Mouse (Mus musculus) lung, postnatal 4 days (tissue): ENCODE measurements around the gene Arfgap3.
A peak's percentile ranks its signal among the peaks of the same experiment; 100 is the strongest.
"Not testable (repeated sequence)": the region's sequence is repeated elsewhere in the genome, so short reads cannot be mapped to it uniquely, and the experiment has no call there.

Experiments used
- DNase-seq, 2 experiments: peaks; one replicate each; pipeline ENCODE4 v3.0.0; 2021

The Arfgap3 gene

DNA sequence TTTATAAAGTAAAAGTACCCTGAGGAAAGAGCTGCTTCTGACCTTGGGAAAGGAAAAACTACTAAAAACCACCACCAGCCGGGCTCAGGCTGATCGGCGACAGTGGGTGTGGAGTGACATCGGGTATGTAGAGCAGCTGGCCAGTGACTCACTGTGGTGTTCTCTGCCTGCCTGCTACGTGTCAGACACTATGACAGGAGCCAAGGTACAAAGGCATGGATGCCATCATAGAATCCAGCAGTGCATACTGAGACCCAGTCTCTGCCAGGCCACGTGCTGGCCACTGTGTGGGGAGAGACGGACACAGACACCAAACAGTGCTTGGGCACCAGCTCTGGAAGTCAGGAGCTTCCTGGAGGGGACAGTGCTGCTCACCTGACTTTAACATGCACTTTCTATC, 5.1 kb downstream of the Arfgap3 start:
- DNase-seq, result peak in 1 of 2 experiments; percentile 40

DNA sequence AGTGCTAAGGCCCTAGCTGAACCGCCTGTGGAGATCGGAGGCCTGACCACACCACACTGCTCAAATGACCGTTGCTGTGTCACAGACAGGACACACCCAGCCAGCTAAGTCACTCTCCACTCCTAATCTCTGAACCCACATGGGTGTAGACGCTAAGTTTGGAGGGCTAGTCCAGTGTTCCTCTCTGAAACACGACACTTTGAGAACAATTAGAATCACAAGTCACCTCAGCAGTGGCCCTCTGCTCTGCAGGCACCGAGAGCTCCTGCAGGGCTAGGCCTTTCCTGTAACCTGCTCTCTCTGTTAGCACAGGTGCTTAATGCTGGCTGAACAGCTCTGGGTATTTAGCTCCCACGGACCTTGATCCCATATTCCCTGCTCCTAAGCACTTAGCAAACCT, 5.9 kb downstream of the Arfgap3 start:
- no peak for DNase-seq

DNA sequence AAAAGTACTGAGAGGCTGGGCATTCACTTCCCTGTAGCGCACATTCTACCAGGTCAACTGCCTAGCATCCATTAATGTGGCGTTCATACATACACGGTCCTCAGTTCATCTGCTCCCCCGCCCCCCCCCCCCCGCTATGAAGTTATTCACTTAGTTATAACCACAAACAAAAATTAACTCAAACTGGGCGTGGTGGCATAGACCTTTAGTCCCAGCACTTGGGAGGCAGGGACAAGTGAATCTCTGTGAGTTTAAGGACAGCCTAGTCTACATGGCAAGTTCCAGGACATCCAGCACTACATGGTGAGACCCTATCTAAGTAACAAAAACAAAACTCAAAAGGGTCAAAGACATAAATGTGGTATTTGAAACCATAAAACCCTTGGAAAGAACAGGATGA, 11.1 kb downstream of the Arfgap3 start:
- DNase-seq, result no peak

DNA sequence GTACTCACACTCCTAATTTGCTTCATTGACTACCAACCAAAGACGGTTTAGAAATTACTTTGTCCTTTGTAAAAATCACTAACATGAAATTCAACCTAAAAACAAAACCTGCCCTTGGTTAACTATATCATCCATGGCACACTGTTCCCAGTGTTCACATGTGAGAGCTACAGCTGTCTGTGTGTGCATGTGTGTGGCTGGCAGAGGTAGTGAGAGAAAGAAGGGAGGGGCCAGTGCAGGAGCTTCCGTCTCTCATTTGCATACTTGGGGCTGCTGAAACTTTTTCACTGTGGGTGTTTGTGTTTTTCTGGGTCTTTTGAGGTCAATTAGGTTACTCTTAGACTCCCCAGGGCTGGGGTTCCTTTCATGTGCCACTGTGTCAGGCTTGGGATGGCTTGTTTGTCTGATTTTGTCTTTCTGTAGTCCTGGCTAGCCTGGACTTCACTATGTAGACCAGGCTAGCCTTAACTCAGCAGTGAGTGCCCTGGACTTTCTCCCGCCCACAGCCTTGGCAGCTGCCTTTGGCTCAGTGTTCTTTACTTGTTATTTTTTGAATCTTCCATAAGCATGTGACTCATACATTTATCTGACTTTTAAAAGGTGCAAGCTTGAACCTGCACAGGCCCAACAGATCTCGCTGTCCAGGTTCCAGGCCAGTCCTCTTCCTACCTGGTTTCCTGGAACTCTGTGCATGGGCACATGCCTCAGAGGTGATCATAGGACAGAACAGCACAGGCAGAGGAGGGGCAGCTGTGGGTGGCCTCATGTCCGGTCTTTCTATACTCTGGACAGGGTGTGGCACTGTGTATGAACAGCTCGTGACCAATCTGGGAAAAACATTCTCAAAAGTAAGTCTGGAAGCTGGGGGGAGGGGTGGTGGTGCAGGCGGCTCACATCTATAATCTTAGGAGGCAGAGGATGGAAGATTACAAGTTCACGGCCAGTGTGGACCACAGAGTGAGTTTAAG, 11.9 kb downstream of the Arfgap3 start:
- DNase-seq, result peak; percentile 40 to 45

DNA sequence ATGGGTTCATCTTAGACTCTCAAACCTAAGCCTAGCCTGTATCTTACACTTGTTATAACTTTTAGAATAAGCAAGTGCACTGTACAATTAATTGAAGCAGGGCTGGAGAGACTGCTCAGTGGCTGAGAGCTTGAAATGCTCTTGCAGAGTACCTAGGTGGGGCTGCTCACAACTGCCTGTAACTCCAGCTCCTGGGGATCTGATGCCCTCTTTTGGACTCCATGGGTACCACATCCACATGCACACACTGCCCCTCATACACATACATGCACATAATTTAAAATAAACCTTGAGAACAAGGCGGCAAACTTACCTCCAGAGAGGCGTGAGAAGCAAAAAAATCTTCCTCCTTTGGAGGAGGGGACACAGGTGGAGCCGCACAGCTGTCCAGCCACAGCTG, 17.7 kb downstream of the Arfgap3 start:
- DNase-seq, result peak in 1 of 2 experiments; percentile 25

DNA sequence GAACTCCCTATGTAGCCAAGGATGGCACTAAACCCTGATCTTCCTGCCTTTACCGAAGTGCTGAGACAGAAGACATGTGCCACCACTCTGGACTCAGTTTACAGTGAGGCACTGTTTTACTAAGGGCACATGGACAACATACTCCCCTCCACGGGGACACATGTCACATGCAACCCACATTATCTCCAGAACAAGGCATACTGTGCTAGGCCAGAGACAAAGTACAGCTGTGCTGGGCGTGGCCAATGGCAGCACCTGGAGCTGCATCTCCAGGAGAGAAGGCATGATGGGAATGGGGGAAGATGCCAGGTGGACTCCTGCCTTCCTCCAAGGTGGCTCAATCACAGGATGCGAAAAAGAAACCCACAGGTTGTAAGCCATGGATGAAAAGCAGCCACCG, 21.1 kb downstream of the Arfgap3 start:
- DNase-seq, result no peak

DNA sequence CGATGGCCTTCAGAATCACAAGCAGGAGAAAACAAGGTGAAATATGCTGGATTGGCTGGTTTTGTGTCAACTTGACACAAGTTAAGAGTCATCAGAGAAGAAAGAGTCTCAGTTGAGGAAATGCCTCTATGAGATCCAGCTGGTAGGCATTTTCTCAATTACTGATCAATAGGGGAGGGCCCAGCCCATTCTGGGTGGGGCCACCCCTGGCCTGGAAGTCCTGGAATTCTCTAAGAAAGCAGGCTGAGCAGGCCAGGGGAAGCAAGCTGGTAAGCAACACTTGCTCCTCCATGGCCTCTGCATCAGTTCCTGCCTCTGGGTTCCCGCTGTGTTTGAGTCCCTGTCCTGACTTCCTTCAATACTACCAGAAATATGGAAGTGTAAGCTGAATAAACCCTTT, 27.0 kb downstream of the Arfgap3 start:
- DNase-seq, result no peak

DNA sequence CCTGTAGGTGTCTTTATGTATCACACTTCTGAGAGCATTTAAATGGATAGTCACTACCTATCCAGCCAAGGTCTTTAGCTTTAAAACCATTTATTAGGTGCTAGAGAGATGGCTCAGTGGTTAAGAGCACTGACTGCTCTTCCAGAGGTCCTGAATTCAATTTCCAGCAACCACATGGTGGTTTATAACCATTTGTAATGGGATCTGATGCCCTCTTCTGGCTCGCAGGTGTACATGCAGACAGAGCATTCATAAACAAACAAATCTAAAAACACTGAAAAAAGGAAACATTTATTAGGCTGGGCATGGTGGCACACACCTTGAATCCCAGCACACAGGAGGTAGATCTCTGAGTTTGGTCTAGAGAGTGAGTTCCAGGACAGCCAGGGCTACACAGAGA, 35.1 kb downstream of the Arfgap3 start:
- DNase-seq, result no peak

DNA sequence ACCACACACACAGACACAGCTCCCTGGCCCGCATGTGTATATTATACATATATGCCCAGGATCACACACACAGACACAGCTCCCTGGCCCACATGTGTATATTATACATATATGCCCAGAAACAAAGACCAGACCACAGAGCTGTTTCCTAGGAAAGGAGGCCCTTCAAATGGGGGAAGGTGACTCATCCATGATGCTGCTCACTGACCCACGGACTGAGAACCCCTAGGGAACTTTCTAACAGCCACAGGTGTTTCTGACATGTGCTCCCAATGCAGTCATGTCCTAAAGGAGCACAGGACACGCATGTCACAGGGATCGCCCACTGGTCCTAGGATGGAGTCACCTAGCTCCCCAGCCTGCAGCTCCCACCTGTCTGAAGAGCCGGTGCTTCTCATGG, 40.2 kb downstream of the Arfgap3 start:
- no peak for DNase-seq

DNA sequence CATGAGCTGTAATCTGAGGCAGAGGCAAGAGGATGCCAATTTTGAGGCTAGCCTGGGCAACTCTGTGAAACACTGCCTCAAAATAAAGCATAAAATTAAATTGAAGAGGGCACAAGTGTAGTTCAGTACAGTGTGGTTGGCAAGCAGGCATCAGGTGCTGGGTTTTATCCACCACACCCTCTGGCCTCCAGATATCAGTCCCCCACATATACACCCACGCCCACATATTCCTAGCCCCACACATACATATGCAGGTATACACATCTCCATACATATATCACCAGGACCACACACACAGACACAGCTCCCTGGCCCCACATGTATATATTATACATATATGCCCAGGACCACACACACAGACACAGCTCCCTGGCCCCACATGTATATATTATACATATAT, 41.3 kb downstream of the Arfgap3 start:
- DNase-seq, result not testable (repeated sequence)

DNA sequence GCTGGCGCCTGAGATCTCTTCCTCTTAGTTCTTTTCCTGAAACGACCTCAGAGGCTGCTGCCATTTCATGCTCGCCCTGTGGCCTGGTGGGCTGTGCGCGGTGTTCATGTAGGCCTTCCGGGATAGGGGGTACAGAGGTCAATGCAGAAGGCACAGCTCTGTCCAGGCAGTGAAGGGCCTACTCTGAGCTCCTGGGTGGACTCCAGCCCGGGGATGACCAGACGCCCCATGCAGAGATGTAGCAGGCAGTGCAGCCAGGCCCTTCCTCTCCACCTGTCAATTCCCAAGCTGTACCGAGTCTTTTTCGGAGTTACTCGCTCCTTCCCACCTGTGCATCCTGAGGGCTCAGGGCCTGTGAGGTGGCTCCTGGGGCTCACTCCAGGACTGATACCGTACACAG, 43.9 kb downstream of the Arfgap3 start:
- peak in 1 of 2 experiments; percentile 17 for DNase-seq

DNA sequence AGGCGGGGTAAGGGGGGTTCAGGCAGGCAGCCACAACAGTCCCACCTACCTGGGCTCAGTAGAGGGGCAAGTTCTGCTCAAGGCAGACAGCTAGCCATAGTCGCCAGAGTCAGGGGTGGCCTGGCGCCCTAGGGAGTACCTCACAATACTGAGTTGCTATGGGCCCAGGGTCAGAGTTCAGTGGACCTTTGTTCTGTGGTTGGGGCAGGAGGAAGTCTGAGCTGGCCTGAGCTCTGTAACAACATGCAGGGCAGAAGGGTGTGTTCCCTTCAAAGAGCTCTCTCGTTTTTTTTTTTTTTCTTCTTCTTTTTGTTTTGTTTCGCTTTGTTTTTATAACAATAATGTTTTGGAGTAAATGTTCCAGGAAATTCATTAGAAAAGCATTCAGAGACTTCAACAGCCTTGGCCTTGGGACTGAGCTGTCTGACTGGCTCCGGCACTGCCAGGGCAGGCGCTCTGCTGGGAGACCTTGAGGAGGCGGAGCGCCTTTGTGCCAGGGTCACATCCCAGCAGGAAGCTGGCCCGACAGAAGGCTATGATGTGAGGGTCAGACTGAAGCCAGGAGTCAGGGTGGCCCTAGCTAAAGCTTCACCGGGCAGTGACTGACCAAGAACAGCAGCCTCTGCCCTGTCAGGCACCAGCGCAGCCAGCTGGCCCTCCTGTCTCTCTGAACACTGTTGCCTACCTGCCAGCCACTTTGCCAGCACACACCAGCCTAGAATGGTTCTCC, 44.7 kb downstream of the Arfgap3 start:
- peak; percentile 66 to 84 for DNase-seq

DNA sequence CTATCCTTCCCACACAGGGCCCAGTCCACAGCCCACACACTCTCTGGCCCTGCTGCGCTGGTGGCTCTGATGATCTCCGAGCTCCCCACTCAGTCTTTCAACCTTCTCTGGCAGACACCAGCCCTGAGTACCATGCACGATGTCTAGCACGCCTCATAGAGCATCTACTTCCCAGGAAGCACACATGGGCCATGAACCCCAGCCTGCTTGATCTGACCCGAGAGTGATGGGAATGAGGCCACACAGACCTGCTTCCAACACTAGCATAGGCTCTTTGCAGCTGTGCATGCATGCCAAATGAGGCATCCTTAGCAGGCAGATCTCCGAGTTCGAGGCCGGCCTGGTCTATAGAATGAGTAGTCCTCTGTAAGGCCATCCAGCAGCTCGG, 45.2 kb downstream of the Arfgap3 start:
- no peak for DNase-seq

DNA sequence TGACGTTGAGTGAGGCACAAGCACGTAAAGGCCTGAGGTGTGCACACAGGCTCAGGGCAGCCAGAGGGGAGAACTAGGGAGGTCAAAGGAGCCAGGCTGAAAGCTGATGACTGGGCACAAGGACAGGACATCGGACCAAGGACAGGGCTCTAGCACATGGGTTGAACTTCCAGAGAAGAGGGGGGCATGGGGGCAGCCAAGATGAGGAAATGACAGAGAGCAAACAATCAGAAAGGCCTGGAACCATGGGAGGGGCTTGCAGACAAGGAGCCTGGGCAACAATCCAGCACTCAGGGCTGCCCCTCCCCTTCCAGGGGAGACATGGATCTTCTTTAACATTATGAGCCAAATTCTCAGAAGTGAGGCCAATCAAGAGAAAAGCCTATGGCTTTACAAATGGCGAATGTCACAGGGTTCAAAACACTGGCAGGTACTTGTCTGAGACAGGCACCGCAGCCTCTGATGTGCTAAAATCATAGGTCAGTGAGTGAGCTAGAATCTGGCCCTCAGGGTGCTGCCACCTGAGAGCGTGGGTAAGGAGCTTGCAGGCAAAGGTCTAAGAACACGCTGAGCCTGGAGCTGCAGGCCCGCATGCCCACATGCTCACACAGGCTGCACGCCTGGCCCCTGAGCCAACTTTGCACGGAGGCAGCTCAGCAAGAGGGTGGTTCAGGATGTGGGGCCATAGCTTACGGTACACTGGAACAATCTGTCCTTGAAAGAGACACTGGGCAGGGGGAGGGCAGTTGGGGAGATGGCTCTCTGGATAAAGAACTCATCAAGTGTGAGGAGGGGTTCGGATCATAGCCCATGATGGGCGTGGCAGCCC, 46.2 kb downstream of the Arfgap3 start:
- DNase-seq, result peak; percentile 74 to 81

DNA sequence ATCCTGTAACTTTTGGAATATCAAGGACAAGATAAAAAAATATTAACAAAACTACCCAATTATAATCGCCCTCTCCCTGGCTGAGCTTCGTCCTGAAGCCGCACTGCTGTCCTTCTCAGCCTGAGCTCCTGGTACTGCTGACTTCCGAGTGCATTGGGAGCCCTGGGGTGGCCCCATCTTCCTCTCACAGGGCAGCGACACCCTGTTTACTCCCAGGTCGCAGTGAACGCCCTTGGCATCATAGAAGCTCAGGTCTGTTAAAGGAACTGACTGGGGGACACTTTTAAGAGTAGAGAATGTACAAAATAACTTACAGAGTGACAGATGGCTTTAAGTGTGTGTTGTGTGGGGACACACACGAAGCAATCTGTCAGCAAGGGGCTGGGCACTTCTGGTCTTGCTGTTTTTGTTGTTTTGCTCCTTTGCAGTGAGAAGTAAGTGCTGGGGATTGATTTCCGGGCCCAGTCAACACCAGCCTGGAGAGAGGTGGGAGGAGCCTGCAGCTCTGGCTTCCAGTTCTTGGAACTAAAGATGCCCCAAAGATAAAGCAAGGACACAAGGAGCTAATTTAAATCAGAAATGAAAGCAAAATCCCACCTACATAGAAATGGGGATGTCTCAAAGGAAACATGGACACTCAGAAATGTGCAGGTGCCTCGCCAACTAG, 50.0 kb downstream of the Arfgap3 start:
- DNase-seq, result peak in 1 of 2 experiments; percentile 49

DNA sequence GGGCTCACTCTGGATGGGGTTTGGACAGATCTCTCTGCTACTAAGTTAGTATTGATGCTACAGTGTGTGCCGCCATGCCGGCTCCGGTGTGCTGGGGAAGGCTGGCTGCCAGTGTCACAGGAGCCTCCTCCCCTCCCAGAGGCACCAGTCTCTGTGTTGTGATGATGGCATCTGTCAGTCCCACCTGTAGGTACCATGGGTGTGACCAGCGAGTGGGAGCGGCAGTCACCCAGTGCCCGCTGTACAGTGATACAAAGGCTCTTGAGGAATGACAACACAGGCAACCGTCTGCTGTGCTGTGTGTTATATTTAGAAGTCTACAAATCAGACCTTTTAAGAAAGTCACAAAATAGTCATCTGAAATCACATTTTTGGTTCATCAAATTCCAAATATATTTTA, 50.6 kb downstream of the Arfgap3 start:
- DNase-seq, result peak in 1 of 2 experiments; percentile 18

DNA sequence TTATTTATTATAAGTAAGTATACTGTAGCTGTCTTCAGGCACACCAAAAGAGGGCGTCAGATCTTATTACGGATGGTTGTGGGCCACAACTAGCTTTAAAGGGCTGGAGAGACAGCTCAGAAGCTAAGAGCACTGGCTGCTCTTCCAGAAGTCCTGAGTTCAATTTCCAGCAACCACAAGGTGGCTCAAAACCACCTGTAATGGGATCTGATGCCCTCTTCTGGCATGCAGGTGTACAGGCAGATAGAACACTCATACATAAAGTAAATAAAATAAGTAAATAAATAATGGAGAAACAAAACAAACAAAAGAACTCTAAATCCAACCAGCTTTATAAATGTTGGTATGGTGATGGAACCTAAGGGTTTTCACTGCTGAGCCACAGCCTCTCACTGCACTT, 51.2 kb downstream of the Arfgap3 start:
- no peak for DNase-seq

DNA sequence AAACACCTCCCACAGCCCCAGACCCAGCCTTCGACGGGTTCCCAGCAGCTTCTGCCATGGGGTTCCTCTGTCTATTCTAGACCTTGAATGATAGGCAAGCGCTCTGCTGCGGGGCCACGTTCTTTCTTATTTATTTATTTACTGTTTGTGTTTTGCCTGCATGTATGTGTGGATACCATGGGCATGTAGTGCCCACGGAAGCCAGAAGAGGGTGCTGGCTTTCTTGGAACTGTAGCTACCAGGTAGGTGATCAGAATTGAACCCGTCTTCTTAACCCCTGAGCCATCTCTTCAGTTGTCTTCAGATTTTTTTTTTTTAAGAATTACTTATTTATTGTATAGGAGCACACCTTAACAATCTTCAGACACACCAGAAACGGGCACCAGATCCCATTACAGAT, 51.7 kb downstream of the Arfgap3 start:
- peak in 1 of 2 experiments; percentile 17 for DNase-seq

DNA sequence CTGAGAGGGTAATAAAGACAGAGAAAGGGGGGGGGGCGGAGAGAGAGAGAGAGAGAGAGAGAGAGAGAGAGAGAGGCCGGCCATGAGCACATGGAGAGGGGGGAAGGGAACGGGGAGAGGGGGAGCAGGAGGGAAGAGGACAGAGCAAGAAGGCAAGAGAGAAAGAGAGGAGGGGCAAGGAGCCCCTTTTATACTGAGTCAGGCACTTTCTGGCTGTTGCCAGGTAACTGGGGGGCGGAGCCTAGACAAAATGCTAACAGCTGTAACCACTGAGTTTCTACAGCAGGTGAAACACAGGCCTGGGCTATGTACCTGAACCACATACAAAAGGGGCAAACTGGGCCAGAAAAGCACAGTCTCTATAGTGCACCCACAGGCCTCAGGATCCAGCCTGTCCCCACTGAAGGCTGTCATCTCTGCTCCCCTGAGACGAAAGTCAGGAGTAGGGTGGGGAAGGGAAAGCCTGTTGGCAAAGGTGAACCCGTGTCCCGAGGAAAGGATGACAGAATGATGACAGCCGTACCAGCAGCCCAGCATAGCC, 53.2 kb downstream of the Arfgap3 start:
- peak in 1 of 2 experiments; percentile 18 for DNase-seq

DNA sequence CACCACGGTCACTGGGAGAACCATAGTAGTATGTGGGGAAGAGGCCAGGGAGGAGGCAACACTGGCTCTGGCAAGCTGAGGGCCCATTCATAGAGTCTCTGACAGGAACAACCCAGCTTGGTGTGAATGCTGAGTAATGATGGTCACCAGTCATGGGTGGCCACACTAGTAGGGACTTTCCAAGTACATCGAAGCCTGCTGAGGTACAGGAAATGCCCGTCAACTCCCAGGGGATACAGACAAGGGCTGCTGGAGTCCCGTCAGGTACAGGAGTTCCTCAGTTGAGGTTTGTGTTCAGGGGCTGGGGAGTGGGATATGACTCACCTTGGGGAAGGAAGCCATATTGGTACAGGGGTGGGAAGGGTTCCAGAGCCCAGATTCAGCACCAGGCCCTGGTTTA, 54.0 kb downstream of the Arfgap3 start:
- DNase-seq, result peak in 1 of 2 experiments; percentile 16

DNA sequence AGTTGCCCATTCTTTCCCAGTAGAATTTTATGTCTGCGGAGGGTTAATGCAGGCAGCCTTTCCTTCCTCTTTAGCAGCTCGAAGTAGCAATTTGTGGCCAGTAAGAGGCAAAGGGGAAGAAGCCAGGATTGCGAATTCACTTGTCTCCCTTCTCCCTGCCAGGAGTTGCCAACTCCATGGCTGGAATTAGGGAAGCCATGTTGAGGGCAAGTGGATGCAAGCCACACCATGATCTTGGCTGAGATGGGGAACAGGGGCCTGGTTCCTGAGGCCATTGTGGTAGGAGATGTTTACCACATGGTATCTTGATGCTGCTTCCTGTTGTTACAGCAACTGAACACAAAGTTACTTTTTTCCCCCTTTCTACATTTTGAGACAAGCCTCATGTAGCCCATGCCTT, 55.1 kb downstream of the Arfgap3 start:
- DNase-seq, result no peak
